Mouse (Mus musculus) hematopoietic stem cell, adult 5-6 weeks (primary cell): ENCODE measurements at regions not wholly inside any gene's neighbourhood (a gene's known extent, or its start where the extent isn't known, plus 50 kb on each side); places are given as distances from the start of the nearest gene placed in this dataset.
"Not testable (repeated sequence)": the region's sequence is repeated elsewhere in the genome, so short reads cannot be mapped to it uniquely, and the experiment has no call there.

ENCODE experiments used
- ATAC-seq, 2 experiments: fragments of 125-278 bp in 1 of 2; replicated peaks in 1 of 2; 2 replicates each; pipeline ENCODE4 v1.8.0; 2016 to 2017; ENCODE audit warnings: inconsistent platforms in 2 of 2, mild to moderate bottlenecking in 2 of 2, moderate number of reproducible peaks in 2 of 2, low read depth in 1 of 2, moderate TSS enrichment in 1 of 2; ENCODE audit not compliant: low FRiP score in 2 of 2, poor library complexity in 2 of 2, severe bottlenecking in 2 of 2, insufficient read depth in 1 of 2, low TSS enrichment in 1 of 2

DNA sequence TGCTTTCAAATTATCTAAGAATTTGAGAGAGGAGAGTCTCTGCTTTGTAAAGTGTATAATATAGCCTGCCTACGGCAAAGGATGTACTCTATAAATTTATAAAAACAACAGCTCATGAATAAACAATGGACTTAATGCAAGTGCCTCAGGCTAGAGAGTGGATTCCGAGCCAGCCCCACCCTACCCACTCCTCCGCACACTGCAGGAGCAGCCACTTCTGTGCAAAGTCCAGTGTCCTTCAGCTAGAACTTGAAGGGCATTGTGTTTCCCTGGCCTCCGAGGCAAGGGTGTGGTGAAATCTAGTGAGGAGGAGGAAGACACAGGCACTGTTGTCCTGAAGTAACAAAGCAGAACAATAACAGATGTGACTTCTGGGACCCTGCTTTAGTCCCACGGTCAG is 98.4 kb upstream of the Arl4c start:
- ATAC-seq: no peak

DNA sequence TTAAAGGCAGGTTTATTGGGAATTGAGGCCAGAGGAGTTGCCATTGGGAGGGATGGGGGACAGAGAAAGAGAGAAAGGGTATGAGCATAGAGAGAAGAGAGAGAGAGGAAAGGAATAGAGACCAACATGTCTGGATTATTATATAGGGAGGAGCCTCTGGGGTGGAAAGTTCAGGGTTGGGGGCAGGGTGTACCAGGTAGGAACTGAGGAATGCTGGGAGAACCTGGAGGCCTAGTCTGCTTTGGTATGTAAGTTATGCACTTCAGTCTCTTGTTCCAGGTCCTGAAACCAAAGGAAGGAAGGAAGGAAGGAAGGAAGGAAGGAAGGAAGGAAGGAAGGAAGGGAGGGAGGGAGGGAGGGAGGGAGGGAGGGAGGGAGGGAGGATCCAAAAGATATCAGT is 99.1 kb upstream of the Arl4c start:
- not testable (repeated sequence) for ATAC-seq

- no peak for ATAC-seq
Measured at GRCm38 (mm10) chr1:88806960-88807359, 104.9 kb upstream of the Arl4c start.

GRCm38 (mm10) chr1:88807901-88808300 is 105.9 kb upstream of the Arl4c start:
- ATAC-seq: no peak

DNA sequence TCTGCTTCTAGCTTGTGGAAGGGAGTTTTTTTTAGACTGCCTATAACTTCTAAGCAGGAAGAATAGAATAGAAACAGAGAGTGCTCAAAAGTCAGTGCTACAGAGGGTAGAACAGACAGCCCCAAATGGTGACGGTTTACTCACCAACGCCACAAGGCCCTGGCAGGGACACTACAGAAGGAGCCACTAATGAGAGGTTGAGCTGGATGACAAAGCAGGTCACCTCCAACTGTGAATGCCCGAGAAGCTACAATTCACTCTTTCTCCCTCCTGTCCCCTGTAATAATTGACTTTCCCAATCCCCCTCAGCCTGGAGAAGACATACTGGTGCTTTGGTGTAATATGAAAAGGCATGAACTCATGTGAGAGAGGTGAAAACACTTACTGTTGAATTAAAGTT is 106.5 kb upstream of the Arl4c start:
- ATAC-seq: no peak

DNA sequence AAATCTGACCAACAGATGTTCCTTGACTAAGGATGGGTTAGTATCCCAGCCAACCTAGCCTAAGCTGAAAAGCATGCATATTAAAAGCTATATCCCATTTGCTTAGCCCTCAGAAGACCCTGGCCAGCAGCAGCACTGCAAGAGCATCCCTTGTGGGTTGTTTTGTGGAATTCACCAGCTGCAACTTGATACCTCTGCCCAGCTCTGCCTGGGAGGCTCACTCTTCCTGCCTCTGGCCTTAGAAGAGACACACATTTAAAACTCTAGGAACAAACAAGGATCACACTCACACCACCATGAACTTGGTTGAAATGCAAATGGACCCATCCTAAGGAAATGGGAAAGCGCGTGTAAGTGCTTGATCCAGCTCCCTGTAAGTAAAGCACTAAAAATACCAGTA is 107.7 kb upstream of the Arl4c start:
- no peak for ATAC-seq

DNA sequence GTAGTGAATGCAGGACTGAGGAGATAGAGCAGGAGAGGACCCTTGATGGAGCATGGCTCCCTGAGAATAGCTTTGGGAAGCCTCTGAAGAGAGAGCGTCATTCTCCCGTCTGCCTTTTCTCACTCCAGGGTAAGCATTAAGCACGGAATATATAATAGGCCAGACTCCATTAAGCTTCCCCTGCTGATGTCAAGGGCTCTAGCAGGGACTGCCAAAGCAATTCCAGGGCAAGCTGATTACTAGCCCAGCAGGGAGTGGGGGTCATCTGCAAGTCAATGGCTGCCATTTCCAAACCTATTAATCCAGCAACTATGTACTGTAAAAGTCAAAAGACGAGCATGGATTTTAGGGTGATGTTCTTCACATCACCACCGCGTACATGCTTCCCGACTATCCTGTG is 111.2 kb upstream of the Arl4c start:
- ATAC-seq: no peak

- ATAC-seq: no peak
Measured at GRCm38 (mm10) chr1:88816376-88816945, 114.4 kb upstream of the Arl4c start.

GRCm38 (mm10) chr1:88825215-88825614 is 123.2 kb upstream of the Arl4c start:
- no peak for ATAC-seq

- ATAC-seq: no peak
Measured at GRCm38 (mm10) chr1:88838661-88839274, 136.7 kb upstream of the Arl4c start.

- ATAC-seq: no peak
Measured at GRCm38 (mm10) chr1:88839407-88839976, 137.5 kb upstream of the Arl4c start.

DNA sequence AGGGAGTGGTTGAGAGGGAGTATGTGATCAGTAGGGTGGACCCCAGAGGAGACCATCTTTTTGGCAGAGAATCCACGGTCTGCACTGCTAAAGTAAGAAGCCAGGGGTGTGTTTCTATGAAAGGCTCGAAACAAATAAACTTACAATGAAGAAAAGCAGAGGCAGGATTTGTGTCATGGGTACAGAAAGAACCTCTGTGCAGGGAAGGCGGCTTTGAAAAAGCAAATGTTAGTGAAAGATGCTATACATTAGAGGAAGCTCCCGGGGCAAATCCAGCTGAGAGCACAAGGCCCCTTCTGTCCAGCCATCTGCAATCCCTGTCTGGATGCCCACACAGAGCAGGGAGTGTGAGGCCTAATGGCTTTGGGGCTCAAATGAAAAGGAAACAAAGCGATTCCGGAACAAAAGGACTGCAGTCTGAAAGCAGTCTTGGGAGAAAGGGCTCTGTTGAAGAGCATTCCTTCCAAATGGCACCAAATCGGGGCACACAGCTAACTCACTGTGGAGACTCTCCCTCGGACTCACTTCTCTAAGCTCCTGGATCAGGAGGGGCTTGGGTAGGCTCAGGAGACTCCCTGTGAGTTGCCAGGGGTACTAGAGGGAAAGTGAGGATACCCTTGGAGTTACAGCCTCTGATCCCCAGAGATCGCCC is 138.1 kb upstream of the Arl4c start:
- no peak for ATAC-seq

DNA sequence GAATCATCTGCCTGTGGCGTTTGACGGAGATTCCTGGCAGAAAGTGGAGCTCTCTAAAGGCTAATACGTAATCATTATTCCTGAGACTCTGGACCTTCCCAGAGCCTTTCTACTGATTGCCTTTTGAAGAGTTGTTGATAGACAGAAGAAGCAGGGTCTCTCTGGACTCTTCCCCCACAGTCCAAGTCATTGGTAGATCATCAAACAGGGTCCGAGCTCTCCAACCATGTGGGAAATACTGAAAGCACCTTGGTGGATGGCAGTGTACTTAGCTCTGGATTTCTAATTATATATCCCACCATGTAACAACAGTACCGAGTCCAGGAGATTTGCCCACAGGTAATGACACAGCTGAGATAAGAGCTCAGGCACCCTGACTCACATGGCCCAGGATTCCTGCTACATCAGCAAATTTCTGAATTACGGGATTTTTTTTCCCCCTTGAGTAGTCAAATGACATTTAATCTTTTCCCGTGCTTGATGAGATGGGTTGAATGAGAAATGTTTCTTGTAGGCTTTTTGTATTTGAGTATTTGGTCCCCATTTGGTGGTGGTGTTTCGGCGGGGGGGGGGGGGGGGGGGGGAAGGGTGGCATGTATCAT is 139.1 kb upstream of the Arl4c start:
- ATAC-seq: no peak

- no peak for ATAC-seq
Measured at GRCm38 (mm10) chr1:88847333-88848091, 145.5 kb upstream of the Arl4c start.

- no peak for ATAC-seq
Measured at GRCm38 (mm10) chr1:88848246-88848645, 146.2 kb upstream of the Arl4c start.

DNA sequence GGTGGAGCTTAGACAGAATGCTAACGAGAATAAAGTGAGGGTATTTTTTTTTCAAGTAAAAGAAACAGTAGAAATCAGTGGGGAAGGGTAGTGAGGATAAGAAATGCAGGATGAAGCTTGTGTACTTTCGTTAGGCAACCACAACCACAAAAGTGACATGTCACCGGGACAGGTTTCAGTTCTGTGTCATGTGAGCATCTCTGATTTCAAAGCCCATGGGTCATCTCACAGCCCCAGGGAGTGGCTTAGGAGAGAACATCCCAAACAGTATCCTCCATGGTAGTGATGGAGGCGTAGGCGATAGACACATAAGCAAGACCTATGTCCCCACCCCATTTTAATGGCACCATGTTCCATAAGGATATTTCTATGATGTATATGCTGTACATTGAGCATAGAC is 147.4 kb upstream of the Arl4c start:
- no peak for ATAC-seq

GRCm38 (mm10) chr1:88851931-88852330 is 149.9 kb upstream of the Arl4c start:
- ATAC-seq: no peak
